Mouse (Mus musculus): ENCODE measurements at regions not wholly inside any gene's neighbourhood (a gene's known extent, or its start where the extent isn't known, plus 50 kb on each side); places are given as distances from the start of the nearest gene placed in this dataset.

DNA sequence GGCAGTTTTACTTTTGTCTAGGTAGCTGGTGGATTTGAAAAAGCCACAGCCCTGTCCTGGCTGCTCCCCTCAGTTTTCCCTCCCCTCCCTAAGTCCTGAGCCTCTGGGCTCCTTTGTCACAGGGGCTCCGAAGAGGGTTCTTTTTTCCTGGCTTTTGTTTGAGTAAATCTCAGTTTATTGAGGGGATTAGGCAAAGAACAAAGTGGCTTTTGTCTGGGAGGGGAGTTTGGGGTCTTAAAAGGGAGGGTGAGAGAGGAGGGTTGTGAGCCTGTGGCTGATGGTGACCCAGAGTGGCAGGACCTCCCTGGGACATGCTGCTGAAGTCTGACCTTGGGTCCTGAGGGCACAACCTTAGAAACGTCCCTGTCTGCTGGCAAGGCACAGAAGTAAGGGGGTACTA, 170.0 kb downstream of the Mex3b start:
- H3K27ac ChIP-seq (ENCODE audit: low read length): no peak overlapping the region
- no peak overlapping the region for H3K9ac ChIP-seq (ENCODE audit: low read depth, low read length)
- no peak for ATAC-seq (ENCODE audit: low read depth)
- whole genome bisulfite sequencing (ENCODE audit: insufficient replicate concordance): 24% methylated on average over 2 of the region's 2 CpGs
- no peaks in the 10 kb centered on the region for H3K36me3 ChIP-seq (ENCODE audit: control insufficient read depth, insufficient read depth)
- no peaks in the 10 kb centered on the region for H3K27me3 ChIP-seq (ENCODE audit: control insufficient read depth, insufficient read depth, low read depth, low read length)
- H3K4me1 ChIP-seq (ENCODE audit: control insufficient read depth, low read depth, low read length): no peaks in the 10 kb centered on the region
- no peak overlapping the region for H3K4me2 ChIP-seq (ENCODE audit: low read depth, low read length)
- H3K9me3 ChIP-seq (replicated peaks; ENCODE audit: control insufficient read depth, low read length): no peaks in the 10 kb centered on the region
- H3K4me3 ChIP-seq (ENCODE audit: low read depth, low read length): no peak overlapping the region

- Histone ChIP-seq H3K27me3 (ENCODE audit: control insufficient read depth, insufficient read depth, low read depth, low read length) (no peaks in the 10 kb centered on the region), H3K4me3 (ENCODE audit: low read depth, low read length) (no peak overlapping the region), H3K4me1 (ENCODE audit: control insufficient read depth, low read depth, low read length) (no peaks in the 10 kb centered on the region), H3K9ac (ENCODE audit: low read depth, low read length) (no peak overlapping the region), H3K9me3 (replicated peaks; ENCODE audit: control insufficient read depth, low read length) (no peaks in the 10 kb centered on the region), H3K27ac (ENCODE audit: low read length) (no peak overlapping the region), H3K36me3 (ENCODE audit: control insufficient read depth, insufficient read depth) (no peaks in the 10 kb centered on the region), H3K4me2 (ENCODE audit: low read depth, low read length) (no peak overlapping the region)
- ATAC-seq (ENCODE audit: low read depth): no peak
- WGBS (ENCODE audit: insufficient replicate concordance): 53% methylated on average over 2 of the region's 2 CpGs
Observed at GRCm38 (mm10) chr7:83037714-83038113, 170.6 kb downstream of the Mex3b start.

DNA sequence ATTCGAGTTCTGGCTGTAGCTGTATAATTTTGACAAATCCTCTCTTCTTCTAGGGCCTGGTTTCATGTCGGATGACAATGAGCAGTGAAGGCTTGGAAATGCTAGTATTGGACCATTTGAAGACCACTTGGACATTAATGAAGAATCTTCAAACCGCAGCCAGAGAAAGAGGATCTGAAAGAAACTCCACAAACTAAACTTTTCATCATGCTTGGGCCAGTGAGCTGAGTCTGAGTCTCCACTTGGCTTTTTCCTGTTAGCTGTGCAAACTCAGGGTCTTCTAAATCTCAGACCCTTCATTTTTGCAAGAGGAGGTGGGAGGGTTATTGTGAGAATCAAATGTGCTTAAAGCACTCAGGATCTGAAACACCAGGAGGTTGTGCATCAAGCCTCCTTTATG, 176.6 kb downstream of the Mex3b start:
- Histone ChIP-seq H3K4me2 (ENCODE audit: low read depth, low read length) (no peak overlapping the region), H3K27ac (ENCODE audit: low read length) (no peak overlapping the region), H3K36me3 (ENCODE audit: control insufficient read depth, insufficient read depth) (no peaks in the 10 kb centered on the region), H3K4me3 (ENCODE audit: low read depth, low read length) (no peak overlapping the region), H3K9ac (ENCODE audit: low read depth, low read length) (no peak overlapping the region), H3K9me3 (replicated peaks; ENCODE audit: control insufficient read depth, low read length) (no peaks in the 10 kb centered on the region), H3K27me3 (ENCODE audit: control insufficient read depth, insufficient read depth, low read depth, low read length) (no peaks in the 10 kb centered on the region), H3K4me1 (ENCODE audit: control insufficient read depth, low read depth, low read length) (no peaks in the 10 kb centered on the region)
- no peak for ATAC-seq (ENCODE audit: low read depth)
- WGBS (ENCODE audit: insufficient replicate concordance): 56% methylated on average over 3 of the region's 3 CpGs

DNA sequence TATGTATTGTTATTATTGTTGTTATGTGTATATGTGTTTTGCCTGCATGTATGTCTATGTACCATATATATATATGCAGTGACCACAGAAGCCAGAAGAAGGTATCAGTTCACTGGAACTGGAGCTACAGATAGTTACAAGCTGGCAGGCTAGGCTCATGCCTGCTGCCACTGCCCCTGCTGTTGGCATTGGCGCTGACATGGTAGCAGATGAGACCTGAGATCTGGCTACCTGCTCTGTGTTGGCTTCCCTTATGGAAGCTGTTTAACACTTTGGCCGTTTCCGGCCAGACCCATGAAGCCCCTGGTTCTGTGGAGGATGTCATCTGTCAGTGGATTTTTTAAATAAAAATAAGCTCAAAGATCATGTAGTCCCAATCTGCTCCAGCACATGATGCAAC, 178.1 kb downstream of the Mex3b start:
- Histone ChIP-seq H3K9me3 (replicated peaks; ENCODE audit: control insufficient read depth, low read length) (no peaks in the 10 kb centered on the region), H3K9ac (ENCODE audit: low read depth, low read length) (no peak overlapping the region), H3K4me3 (ENCODE audit: low read depth, low read length) (no peak overlapping the region), H3K4me2 (ENCODE audit: low read depth, low read length) (no peak overlapping the region), H3K27ac (ENCODE audit: low read length) (no peak overlapping the region), H3K27me3 (ENCODE audit: control insufficient read depth, insufficient read depth, low read depth, low read length) (no peaks in the 10 kb centered on the region), H3K4me1 (ENCODE audit: control insufficient read depth, low read depth, low read length) (no peaks in the 10 kb centered on the region), H3K36me3 (ENCODE audit: control insufficient read depth, insufficient read depth) (no peaks in the 10 kb centered on the region)
- 61% methylated on average over 3 of the region's 3 CpGs for WGBS (ENCODE audit: insufficient replicate concordance)
- ATAC-seq (ENCODE audit: low read depth): no peak

DNA sequence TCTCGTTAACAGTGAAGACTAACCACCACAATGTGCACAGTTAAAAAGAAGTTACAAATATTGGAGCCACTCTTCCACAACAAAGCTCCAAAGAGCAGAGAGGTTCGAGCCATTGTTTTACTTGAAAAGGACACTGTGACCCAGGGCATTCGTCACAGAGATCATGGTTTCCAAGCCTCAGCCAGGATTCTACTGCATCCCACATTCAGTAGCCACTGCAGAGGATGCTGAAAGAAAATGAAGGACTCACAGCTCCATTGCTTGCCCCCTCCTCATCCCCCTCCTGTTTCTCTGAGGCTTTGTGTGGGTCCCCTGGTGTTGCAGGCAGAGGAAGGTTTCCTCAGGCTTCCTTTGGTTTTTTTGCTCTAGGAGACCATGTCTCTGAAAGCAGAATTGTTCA, 182.9 kb downstream of the Mex3b start:
- no peaks in the 10 kb centered on the region for H3K9me3 ChIP-seq (replicated peaks; ENCODE audit: control insufficient read depth, low read length)
- 53% methylated on average over 3 of the region's 3 CpGs for WGBS (ENCODE audit: insufficient replicate concordance)

GRCm38 (mm10) chr7:83050833-83051497, 183.8 kb downstream of the Mex3b start:
- ATAC-seq (ENCODE audit: low read depth): no peak
- Histone ChIP-seq H3K4me2 (ENCODE audit: low read depth, low read length) (no peak overlapping the region), H3K4me1 (ENCODE audit: control insufficient read depth, low read depth, low read length) (no peaks in the 10 kb centered on the region), H3K9ac (ENCODE audit: low read depth, low read length) (no peak overlapping the region), H3K36me3 (ENCODE audit: control insufficient read depth, insufficient read depth) (no peaks in the 10 kb centered on the region), H3K9me3 (replicated peaks; ENCODE audit: control insufficient read depth, low read length) (no peaks in the 10 kb centered on the region), H3K4me3 (ENCODE audit: low read depth, low read length) (no peak overlapping the region), H3K27me3 (ENCODE audit: control insufficient read depth, insufficient read depth, low read depth, low read length) (no peaks in the 10 kb centered on the region), H3K27ac (ENCODE audit: low read length) (no peak overlapping the region)
- 71% methylated on average over 6 of the region's 6 CpGs for WGBS (ENCODE audit: insufficient replicate concordance)

More for the DNA sequence above, 182.9 kb downstream of the Mex3b start:
- Histone ChIP-seq H3K4me3 (ENCODE audit: low read depth, low read length) (no peak overlapping the region), H3K4me1 (ENCODE audit: control insufficient read depth, low read depth, low read length) (no peaks in the 10 kb centered on the region), H3K27ac (ENCODE audit: low read length) (no peak overlapping the region), H3K9ac (ENCODE audit: low read depth, low read length) (no peak overlapping the region), H3K27me3 (ENCODE audit: control insufficient read depth, insufficient read depth, low read depth, low read length) (no peaks in the 10 kb centered on the region), H3K4me2 (ENCODE audit: low read depth, low read length) (no peak overlapping the region), H3K36me3 (ENCODE audit: control insufficient read depth, insufficient read depth) (no peaks in the 10 kb centered on the region)
- ATAC-seq (ENCODE audit: low read depth): no peak

DNA sequence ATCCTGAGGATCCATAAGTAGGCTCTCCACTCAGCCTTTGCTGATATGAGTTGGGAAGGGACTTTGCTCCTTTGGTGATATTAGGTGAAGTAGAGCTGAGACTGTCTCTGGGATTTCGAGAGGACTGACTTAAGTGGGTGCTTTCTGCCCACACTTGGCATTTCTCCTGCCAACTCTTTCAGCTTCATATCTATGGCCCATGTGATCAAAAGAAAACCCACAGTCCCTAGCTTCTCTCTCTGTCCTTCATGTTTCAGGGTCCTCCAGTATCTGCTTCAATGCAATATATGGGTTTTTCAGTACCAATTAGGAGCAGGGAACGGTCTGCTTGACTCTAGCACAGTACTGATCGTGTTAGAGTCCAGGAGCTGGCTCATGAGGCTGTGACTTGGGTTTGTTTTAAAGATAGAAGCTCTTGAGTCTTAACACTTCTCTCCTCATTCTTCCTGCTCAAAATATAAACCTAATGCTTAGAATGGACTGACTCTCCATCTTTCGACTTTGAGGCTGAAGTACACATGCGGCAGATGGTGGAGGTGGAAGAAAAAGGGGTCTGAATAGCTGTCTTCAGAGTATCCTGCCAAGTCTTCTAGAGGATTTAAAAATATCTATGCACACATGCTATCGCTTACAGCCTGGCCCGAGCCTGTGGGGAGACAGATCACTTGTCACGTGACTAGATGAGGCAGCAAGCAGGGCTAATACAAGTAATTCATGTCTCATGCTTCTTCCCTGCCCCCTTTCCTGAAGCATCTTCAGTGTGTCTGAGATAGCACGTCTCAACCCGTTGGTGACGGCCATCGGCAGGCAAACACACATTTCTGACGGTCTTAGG, 189.2 kb downstream of the Mex3b start:
- no peak overlapping the region for H3K9ac ChIP-seq (ENCODE audit: low read depth, low read length)
- H3K27me3 ChIP-seq (ENCODE audit: control insufficient read depth, insufficient read depth, low read depth, low read length): no peaks in the 10 kb centered on the region
- no peak overlapping the region for H3K27ac ChIP-seq (ENCODE audit: low read length)
- no peaks in the 10 kb centered on the region for H3K36me3 ChIP-seq (ENCODE audit: control insufficient read depth, insufficient read depth)
- H3K4me1 ChIP-seq (ENCODE audit: control insufficient read depth, low read depth, low read length): no peaks in the 10 kb centered on the region
- H3K4me2 ChIP-seq (ENCODE audit: low read depth, low read length): no peak overlapping the region
- no peak for ATAC-seq (ENCODE audit: low read depth)
- 55% methylated on average over 13 of the region's 13 CpGs for WGBS (ENCODE audit: insufficient replicate concordance)
- H3K4me3 ChIP-seq (ENCODE audit: low read depth, low read length): no peak overlapping the region
- H3K9me3 ChIP-seq (replicated peaks; ENCODE audit: control insufficient read depth, low read length): no peaks in the 10 kb centered on the region

- no peak for ATAC-seq (ENCODE audit: low read depth)
- 57% methylated on average over 3 of the region's 3 CpGs for WGBS (ENCODE audit: insufficient replicate concordance)
- Histone ChIP-seq H3K4me2 (ENCODE audit: low read depth, low read length) (no peak overlapping the region), H3K27me3 (ENCODE audit: control insufficient read depth, insufficient read depth, low read depth, low read length) (no peaks in the 10 kb centered on the region), H3K27ac (ENCODE audit: low read length) (no peak overlapping the region), H3K9me3 (replicated peaks; ENCODE audit: control insufficient read depth, low read length) (no peaks in the 10 kb centered on the region), H3K9ac (ENCODE audit: low read depth, low read length) (no peak overlapping the region), H3K4me1 (ENCODE audit: control insufficient read depth, low read depth, low read length) (no peaks in the 10 kb centered on the region), H3K4me3 (ENCODE audit: low read depth, low read length) (no peak overlapping the region), H3K36me3 (ENCODE audit: control insufficient read depth, insufficient read depth) (no peaks in the 10 kb centered on the region)
Observed at GRCm38 (mm10) chr7:83060318-83060717, 193.2 kb downstream of the Mex3b start.

DNA sequence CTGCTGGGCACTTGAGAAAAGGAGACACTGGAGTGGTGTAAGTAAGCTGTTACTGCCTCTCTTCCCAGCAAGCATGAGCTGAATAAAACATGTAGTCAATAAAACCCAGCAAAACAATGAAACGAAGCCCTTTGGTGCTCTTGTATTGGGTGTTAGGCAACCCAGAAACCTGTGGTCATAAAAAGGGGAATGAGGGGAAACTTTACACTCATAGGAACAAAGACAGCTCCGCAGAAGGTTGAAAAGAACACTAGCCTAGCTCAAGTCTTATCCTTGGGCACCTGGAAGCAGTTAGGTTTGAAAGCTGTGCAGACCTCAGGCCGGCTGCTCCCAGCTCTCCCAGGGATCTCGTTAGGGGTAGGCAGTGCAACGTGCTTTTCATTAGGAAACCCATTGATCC, 193.6 kb downstream of the Mex3b start:
- no peaks in the 10 kb centered on the region for H3K27me3 ChIP-seq (ENCODE audit: control insufficient read depth, insufficient read depth, low read depth, low read length)
- H3K9ac ChIP-seq (ENCODE audit: low read depth, low read length): no peak overlapping the region
- H3K4me3 ChIP-seq (ENCODE audit: low read depth, low read length): no peak overlapping the region
- no peaks in the 10 kb centered on the region for H3K36me3 ChIP-seq (ENCODE audit: control insufficient read depth, insufficient read depth)
- no peak for ATAC-seq (ENCODE audit: low read depth)
- no peaks in the 10 kb centered on the region for H3K9me3 ChIP-seq (replicated peaks; ENCODE audit: control insufficient read depth, low read length)
- H3K27ac ChIP-seq (ENCODE audit: low read length): no peak overlapping the region
- no peaks in the 10 kb centered on the region for H3K4me1 ChIP-seq (ENCODE audit: control insufficient read depth, low read depth, low read length)
- 53% methylated on average over 5 of the region's 5 CpGs for WGBS (ENCODE audit: insufficient replicate concordance)
- no peak overlapping the region for H3K4me2 ChIP-seq (ENCODE audit: low read depth, low read length)

All from liver, embryonic 16.5 days (tissue).